Mouse (Mus musculus): ENCODE results near the gene Fbxl13.
"Not testable (repeated sequence)": the region's sequence is repeated elsewhere in the genome, so short reads cannot be mapped to it uniquely, and the experiment has no call there.

The Fbxl13 gene

DNA sequence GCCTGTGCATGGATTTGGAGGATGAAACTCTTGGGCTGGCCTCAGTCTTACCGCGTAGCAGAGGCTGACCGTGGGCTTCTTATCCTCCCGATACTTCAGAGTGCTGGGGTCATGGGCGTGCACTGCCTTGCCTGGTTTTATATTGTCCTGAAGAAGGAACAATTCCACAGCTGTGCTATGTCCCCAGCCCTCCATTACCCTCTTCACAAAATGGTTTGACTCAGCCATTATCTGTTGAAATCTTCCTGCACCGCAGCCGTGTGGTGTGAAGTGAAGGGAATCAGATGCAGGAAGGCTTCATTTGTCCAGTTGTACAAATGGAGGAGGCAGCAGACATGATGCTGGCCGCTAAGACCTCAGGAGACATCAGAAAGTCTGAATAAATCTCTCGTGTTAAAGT is 11.5 kb upstream of the Fbxl13 start:
- no peak for DNase-seq (ENCODE audit: low spot score)

DNA sequence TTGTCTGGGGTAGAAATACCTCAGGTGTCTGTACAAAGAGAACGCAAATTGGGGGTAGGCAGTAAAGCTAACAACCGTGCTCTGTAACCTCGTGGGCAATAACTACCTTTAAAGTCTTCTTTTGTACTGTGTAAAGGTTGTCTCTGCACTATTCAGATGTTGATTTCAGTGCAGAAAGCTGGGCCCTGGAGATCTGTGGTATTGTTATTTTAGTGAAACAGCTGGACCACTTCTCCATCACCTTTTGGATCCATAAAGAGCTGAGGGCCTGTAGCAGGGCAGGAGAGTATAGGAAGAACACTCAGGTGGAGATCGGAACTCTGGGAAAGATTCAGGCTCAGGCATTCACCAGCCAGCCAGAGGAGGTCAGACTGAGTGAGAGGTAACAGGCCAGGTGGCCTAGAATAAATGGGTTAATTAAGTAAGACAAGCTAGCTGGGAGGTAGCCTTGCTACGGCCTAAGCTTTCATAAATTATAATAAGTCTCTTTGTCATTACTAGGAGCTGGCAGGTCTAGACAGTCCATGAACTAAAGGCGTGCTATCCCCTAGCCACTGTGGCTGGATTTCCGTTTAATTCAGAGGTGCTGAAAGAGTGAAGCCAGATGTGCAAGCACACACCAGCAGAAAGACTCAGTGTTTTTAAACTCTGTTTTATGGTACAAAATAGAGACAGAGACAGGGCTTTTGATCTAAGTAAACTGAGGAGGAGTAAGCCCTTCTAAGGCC is 6.6 kb upstream of the Fbxl13 start:
- DNase-seq (ENCODE audit: low spot score) = no peak

DNA sequence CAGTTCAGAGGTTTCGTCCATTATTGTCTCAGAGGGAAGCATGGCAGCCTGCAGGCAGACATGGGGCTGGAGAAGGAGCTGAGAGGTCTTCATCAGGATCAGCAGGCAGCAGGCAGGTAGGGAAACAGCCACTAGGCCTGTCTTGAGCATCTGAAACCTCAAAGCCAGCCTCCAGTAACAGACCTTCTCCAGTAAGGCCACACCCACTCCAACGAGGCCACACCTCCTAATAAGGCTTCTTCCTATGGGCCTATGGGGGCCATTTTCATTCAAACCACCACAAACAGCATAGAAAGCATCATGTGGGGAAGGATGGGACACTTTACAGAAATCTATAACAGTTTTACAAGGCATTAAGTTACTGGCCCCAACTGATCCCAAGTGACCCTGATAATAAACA is 5.3 kb upstream of the Fbxl13 start:
- no peak for DNase-seq (ENCODE audit: low spot score)

DNA sequence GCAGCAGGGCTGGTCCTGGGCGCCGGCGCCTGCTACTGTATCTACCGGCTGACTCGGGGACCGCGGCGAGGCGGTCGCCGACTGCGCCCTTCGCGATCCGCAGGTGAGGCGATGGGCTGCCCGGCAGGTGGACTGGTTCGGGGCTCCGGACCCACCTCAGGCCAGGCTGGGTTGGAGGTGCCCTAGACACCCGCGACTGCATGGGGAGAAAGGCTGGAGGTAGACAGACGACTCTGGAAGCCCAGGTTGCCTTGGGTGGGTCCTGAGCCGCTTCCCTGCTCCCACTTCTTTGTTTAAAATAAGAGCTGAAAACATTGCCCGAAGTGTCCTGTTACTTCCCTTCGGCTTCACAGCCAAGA is 678 bp upstream of the Fbxl13 start:
- DNase-seq (ENCODE audit: low spot score) = no peak

DNA sequence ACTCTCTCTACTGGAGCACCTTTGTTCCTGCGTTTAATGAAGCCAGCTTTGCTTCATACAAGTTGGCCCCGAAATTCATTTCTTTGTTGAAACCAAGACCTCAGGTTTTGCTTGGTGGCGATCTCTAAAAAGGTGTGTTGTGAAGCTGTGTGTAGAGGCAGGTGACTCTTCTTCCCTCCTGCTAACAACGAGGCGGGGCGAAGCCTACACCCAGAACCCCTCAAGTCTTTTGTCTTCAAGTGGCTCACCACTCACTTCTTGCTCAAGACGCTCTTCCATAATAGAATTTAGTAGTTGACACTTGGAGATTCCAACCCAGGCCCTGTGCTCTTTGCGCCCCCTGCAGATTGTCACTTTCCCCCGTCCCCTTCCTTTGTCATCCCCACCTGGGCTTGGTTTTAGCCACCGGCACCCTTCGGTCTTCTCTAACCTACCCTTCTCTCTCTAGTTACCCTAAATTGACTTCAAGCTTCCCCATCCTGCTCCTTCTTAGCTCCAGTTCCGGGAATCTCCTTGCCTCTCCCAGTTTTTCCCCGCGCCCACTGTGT is 469 bp downstream of the Fbxl13 start:
- peak; percentile 21 for DNase-seq (ENCODE audit: low spot score)

DNA sequence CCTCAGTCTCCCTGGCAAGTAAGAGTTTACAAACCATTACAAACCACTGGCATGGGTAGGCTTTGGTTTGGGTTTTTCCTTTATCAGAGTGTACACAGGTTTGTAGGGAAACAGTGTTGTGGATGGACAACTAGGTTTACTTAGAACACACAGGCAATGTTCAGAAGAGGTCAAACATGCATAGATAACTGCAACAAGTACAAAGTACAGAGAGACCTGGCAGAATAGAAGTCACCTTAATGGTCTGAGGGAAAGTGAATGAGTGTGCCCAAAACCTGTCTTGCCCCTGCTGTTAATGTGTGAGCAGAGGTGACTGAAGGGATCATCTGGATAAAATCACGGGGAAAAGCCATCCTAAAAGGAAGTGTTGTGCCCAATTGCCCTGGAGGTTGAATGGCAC is 1.8 kb downstream of the Fbxl13 start:
- no peak for DNase-seq (ENCODE audit: low spot score)

DNA sequence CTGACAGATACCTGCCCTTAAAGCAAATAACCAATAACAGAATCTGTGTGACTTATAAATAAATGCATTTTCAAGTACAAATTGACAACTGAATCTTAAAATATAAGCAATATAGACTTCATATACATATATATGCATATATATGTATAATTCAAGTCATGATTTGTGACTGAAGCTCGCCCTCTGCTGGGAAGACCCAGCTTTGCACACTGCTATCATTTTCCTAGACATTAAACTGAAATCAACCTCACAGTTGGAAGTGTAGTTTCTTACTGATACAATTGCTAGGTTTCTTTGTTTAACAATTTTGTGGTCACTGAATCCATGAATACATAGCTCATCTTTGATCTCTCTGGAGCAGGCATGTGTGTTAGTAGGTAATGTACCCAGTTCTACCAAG is 4.5 kb downstream of the Fbxl13 start:
- DNase-seq (ENCODE audit: low spot score) = no peak

DNA sequence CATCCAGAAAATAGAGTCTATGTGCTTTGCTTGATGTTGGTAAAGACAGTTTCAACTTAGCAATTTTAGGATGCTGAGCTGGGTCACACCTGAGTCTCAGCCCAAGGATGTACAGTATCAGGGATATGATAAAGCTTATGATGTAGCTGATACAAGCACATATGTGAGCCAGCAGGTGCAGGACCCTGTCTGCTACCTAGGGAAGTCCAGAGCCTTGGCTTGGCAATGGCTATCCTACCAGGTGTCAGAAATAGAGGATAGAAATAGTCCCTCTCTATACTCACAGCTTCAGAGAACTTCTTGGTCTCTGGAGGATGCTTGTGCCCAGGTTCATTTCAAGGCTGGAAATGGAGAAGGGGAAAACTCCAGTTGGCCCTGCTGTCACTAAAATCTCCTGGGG is 19.5 kb downstream of the Fbxl13 start:
- no peak for DNase-seq (ENCODE audit: low spot score)

DNA sequence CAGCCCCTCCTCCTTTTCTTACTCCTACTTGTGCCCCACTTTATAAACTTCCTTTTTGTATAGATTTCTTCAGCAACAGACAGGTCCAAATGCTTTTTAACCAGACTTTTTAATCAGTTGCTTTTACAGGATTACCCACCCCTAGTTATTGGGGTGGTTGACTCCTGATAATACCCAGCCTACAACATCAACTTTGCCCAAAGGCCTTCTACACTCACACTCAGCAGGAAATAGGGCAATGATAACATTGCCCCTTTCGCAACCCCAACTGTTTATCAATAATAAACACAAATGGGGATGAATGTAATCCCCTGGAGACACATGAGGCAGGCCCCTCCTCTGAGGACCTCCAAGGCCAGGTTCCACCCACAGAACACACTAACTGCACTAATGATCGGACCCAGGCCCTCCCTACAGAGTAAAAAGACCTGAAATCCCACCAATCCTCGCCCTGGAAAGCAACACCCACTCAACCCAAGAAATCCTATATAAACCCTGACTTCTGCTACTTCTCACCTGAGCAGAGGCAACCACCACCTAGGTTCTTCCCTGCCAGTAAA is 28.9 kb downstream of the Fbxl13 start:
- DNase-seq (ENCODE audit: low spot score) = no peak

DNA sequence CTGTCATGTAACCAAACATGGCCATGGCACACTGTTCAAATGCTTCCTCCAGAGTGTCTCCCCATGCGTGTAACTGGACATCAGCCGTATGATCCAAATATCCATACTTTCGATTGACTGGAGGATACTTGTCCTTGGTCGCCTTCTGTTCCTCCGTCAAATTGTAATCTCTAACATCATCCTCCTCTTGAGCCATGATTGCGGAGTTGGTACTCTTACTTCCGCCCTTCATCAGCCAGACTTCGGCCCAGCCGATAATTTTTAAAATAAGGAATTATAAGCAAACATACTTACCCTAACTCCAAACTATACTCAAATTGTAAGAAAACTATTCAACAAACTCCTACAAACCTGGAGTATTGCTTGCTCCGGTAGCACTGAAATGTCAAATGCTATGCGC is 31.1 kb downstream of the Fbxl13 start:
- DNase-seq (ENCODE audit: low spot score) = not testable (repeated sequence)

DNA sequence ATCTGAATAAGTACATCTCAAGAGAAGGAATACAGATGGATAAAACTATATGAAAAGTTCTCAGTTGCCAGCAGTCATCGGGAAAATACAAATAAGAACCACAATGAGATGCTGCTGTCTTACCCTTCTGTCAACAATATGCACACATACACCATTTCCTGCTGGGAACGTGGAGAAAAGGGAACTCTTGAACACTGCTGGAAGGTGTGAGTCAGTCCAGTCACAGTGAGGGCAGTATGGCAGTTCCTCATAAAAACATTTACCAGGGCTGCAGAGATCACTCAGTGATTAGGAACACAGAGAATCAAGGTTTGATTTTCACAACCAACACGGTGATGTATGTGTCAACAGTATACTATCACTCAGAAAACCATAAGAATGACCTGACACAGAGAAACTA is 34.4 kb downstream of the Fbxl13 start:
- no peak for DNase-seq (ENCODE audit: low spot score)

DNA sequence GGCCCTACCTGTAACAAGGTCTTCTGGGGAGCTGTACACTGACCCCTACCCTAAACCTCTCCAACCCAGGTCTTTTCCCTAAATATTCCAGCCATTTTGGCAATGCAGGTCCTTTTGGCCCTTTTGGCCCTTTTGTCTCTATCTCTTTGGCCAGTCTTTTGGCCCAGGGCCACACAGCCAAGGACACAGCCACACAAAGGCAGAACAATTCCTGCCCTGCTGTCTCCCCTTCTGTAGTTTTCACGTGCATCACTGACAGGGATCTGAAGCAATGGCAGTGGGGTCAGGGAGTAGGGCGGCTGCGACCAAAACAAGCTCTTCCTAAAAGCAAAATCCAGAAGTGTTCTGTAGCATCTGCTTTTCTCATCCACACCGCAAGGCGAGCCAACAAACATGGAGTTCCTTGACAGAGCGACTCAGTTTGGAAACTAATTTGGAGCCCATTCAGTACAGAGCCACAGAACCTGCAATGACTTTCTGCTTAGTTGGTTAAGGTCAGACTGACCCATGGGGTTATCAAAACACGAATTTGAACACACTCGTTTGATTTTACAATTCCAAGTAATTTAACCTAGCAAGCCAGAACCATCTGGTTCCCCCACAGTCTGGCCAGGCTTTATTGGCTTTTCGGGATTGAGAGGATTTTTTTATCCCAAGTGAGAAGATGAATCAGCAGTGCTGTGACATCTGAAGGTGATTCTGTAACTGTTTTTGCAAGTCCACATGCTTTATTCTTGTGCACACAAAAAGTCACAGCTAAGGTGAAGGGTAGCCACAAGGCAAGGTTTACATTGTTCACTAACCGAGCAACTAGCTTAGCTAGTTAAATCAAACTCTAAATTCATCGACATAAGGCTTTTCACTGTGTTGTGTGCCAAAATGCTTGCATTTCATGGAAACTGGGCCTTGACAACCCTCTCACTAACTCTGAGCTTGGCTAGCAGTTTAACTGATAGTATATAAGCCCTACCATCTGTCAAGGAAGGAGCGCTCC is 36.8 kb downstream of the Fbxl13 start:
- no peak for DNase-seq (ENCODE audit: low spot score)

DNA sequence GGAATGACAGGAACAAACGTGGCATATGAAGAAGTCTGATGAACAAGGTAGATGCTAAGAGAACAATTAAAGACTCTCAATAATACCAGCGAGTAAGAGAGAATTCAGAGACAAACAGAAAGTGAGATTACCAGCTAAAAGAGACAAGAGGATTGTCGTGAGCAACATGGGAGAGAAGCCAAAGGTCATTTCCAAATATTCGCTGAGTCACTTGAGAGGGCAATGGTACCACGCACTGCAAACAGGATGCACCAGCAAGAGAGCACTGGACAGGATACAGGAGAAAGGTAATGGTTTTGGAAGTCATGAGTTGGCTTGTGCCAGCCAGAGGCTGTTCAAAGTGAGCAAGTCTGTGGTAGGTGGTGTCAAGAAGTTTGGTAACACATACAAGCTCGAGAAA is 39.5 kb downstream of the Fbxl13 start:
- DNase-seq (ENCODE audit: low spot score) = no peak

DNA sequence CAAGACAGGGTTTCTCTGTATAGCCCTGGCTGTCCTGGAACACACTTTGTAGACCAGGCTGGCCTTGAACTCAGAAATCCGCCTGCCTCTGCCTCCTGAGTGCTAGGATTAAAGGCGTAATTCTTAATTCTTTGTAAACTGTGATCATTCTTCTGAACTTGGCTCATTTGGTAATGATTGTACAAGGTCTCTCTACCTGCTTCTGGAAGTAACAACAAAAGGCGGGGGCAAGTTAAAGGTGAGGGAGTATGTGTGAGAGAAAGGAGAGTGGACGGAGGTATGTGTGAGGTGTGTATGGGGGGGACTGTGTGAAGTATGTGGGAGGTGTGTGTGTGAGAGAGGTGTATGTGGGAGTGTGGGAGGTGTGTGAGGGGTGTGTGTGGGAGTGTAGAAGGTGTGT is 45.5 kb downstream of the Fbxl13 start:
- no peak for DNase-seq (ENCODE audit: low spot score)

DNA sequence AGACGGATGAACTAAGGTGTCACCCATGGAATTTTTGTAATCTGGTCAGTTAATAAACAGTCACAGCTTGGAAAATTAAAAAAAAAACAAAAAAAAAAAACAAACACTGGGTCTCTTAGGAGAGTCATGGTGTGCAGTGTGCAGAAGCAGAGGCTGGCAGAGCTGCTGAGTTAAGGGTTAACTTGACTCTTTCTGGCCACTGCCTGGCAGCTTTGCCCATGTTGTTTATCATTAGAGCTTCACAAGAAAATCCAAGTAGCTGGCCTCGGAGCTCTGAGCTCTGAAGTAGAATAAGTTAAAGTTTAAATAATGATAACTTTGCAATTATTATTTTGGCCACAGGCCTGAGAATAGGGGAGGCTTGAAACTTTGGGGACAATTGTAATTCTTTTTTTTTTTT is 45.9 kb downstream of the Fbxl13 start:
- DNase-seq (ENCODE audit: low spot score) = not testable (repeated sequence)

DNA sequence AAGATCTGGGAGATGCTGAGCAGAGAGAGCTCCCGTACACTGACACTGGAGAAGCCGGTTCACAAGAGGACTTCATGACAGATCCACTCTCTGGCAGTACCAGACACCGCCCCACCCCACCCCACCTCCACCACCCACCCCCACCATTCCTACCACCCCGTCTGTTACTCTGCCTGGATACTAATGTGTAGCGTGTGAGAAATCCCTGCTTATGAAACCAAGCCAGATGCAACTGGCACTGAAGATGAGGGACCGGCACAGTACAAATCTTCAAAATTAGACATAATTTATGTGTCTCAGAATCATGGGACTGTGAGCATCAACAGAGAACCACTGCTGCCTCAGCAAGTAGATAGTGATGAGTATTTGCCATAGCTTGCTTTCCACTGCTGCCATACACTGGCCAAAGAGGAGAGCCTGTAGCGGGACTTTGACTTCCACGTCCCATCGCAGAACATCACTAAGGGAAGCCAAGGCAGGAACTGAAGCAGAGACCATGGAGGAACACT is 52.2 kb downstream of the Fbxl13 start:
- DNase-seq (ENCODE audit: low spot score) = no peak

DNA sequence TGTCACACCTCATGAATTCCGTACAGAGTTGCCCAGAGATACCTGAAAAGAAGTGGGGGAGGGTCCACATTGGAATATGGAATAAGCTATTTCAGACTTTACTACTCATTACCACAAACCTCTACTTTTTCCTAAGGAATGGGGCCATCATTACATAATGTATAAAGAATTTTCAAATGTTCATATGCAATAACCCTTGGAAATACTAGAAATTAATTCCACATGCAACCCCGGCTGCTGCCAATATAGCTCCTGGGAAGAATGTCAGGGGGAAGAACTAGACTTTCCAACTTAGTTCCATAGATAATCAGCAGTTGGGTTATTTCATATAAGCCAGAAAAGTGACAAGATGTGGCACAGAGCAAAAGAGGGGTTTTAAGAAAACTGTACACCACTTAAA is 53.3 kb downstream of the Fbxl13 start:
- DNase-seq (ENCODE audit: low spot score) = no peak

DNA sequence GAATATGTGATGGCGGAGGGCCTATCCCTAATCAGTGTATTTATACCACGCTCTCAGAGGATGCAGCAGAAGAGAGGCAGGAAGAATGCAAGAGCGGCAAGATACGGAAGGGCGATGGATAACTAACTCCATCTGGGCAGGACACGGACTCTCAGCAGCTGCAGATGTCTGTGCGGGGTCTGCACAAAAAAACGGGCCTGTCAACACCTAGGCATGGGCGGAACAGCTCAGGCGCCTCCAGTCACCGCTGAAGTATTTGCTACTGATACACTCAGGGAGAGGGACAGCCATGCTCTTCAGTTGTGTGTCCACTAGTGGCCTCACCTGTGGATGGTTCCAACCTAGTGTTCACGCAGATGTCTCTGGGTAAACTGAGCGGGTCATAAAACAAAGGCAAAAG is 57.2 kb downstream of the Fbxl13 start:
- DNase-seq (ENCODE audit: low spot score) = no peak

DNA sequence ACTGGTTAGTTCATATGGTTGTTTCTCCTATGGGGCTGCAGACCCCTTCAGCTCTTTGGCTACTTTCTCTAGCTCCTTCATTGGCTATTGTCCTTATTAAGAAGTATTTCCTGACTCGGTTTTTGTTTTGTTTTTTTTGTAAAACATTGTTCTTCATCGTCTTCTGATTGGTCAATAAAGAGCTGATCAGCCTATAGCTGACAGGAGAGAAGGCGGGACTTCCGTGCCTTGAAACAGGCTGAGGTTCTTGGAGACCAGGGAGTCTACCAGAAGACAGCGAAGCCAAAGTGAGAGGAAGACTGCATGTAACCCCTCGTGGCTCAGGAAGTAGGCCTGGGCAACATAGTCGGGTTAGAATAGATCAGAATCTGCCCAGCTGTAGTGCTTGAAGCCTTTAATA is 57.8 kb downstream of the Fbxl13 start:
- DNase-seq (ENCODE audit: low spot score) = no peak

DNA sequence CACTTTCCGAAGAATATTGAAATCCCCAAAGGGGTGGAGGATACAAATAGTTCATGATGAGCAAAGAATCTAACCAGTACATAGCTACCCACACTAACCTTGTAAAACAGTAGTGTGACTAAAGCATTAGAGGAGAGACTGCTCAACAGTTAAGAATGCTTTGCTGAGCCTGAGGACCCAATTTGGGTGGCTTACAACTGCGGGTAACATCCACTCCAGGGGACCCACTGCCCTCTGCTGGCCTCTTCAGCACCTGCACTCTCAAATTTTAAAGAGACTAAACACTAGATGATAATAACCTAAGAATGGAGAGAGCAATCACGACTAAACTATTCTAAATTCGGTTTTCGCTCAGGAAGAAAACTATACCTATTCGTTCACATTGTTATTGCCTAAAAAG is 58.7 kb downstream of the Fbxl13 start:
- no peak for DNase-seq (ENCODE audit: low spot score)

DNA sequence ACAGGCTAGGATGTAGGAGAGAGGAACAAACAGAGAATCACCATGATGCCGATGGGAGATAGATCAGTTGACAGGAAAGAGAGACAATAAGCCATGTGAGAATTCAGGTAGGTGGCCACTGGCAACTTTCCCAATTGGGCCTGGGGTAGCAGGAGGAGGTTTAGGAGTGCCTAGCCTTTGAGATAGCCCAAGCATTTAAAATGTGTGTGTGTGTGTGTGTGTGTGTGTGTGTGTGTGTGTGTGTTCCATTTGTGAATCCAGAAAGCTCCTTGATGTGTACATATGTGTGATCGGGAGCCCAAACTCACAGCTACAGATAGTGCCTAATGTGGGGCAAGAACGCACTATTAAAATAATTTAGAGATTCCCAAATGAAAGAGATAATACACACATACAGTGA is 67.3 kb downstream of the Fbxl13 start:
- DNase-seq (ENCODE audit: low spot score) = no peak

DNA sequence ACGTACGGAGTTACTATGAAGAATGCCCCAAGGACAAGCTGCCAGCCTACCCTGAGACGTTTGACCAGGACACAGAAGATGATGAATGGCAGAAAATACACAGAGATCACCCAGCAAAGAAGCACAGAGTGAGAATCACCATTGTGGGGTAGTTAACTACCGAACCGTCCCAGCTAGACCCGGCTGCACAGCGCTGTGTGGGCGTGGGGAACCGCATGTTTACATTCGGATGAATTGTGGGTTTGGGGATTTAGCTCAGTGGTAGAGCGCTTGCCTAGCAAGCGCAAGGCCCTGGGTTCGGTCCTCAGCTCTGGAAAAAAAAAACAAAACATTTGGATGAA is 70.3 kb downstream of the Fbxl13 start:
- DNase-seq (ENCODE audit: low spot score) = no peak

All from testis, postnatal 14 days (tissue).